Mouse (Mus musculus) neural tube, embryonic 15.5 days (tissue): Measurements from ENCODE around the gene Glb1l3. TPM values are rescaled to one million over a fixed set of nuclear protein-coding genes. Genes with fewer than 3 reads are reported as not detected.

Source experiments
- ATAC-seq: fragments of 200-750 bp; cut with Nextera tagmentation; 2 replicates; pipeline ENCODE4 v1.8.0; 2017; ENCODE audit warnings: mild to moderate bottlenecking, moderate TSS enrichment, moderate library complexity; ENCODE audit not compliant: low FRiP score
- H3K27ac ChIP-seq: fragments of 300-500 bp; sonication (generic); replicated peaks from 2 replicates; pipeline ENCODE4 v1.5.1; 2015; ENCODE audit warnings: mild to moderate bottlenecking, inconsistent platforms
- H3K27me3 ChIP-seq: fragments of 300-500 bp; sonication (generic); replicated peaks from 2 replicates; pipeline ENCODE4 v1.6.1; 2015; ENCODE audit warnings: inconsistent platforms
- H3K36me3 ChIP-seq: fragments of 300-500 bp; sonication (generic); 2 replicates; pipeline ENCODE4 v1.6.1; 2015; ENCODE audit warnings: inconsistent platforms
- H3K4me1 ChIP-seq: fragments of 300-500 bp; sonication (generic); 2 replicates; pipeline ENCODE4 v1.6.1; 2015; ENCODE audit warnings: inconsistent platforms
- H3K4me2 ChIP-seq: fragments of 300-500 bp; sonication (generic); 2 replicates; pipeline ENCODE4 v1.6.1; 2015; ENCODE audit warnings: inconsistent platforms, mild to moderate bottlenecking, moderate library complexity
- H3K4me3 ChIP-seq: fragments of 300-500 bp; sonication (generic); replicated peaks from 2 replicates; pipeline ENCODE4 v1.5.1; 2015; ENCODE audit warnings: mild to moderate bottlenecking, inconsistent platforms
- H3K9ac ChIP-seq: fragments of 300-500 bp; sonication (generic); replicated peaks from 2 replicates; pipeline ENCODE4 v1.6.1; 2015; ENCODE audit warnings: mild to moderate bottlenecking, inconsistent platforms
- H3K9me3 ChIP-seq: fragments of 300-500 bp; sonication (generic); replicated peaks from 2 replicates; pipeline ENCODE4 v1.6.1; 2016; ENCODE audit warnings: inconsistent platforms
- WGBS: fragments of 180-500 bp; shearing (Covaris S2); methylation state at CpG from one replicate; pipeline ENCODE4 v1.1.7; 2015; ENCODE audit warnings: mixed read lengths; 5-methylcytosine and 5-hydroxymethylcytosine counted together
- polyA plus RNA-seq: library from polyadenylated mRNA; unstranded; fragments of >200 nt; fragmentation: Nextera tagmentation; extraction: Ambion mirVana; gene quantifications from 2 replicates; pipeline ENCODE4 v1.2.1, GENCODE M21; 2015

Gene Glb1l3
- polyA plus RNA-seq, 1 experiment from 2014 or later, result not detected

GRCm38 (mm10) chr9:26778421-26778820 is 82.3 kb downstream of the Glb1l3 start:
- Histone ChIP-seq H3K4me1 (no peaks in the 10 kb centered on the region), H3K36me3 (no peaks in the 10 kb centered on the region), H3K4me2 (no peak overlapping the region), H3K4me3 (no peak overlapping the region), H3K27me3 (no peaks in the 10 kb centered on the region), H3K27ac (no peak overlapping the region), H3K9me3 (no peaks in the 10 kb centered on the region), H3K9ac (no peak overlapping the region)
- 85% methylated on average over 7 of the region's 7 CpGs for WGBS
- ATAC-seq, result no peak

GRCm38 (mm10) chr9:26776122-26776902 is 84.4 kb downstream of the Glb1l3 start:
- peak; percentile 68; the same call in 1 of the 2 replicates for ATAC-seq
- 68% methylated on average over 6 of the region's 6 CpGs for WGBS
- H3K9me3 ChIP-seq, result no peaks in the 10 kb centered on the region
- no peaks in the 10 kb centered on the region for H3K4me1 ChIP-seq
- no peak overlapping the region for H3K9ac ChIP-seq
- no peak overlapping the region for H3K4me2 ChIP-seq
- no peaks in the 10 kb centered on the region for H3K36me3 ChIP-seq
- H3K4me3 ChIP-seq, result no peak overlapping the region
- H3K27me3 ChIP-seq, result no peaks in the 10 kb centered on the region
- H3K27ac ChIP-seq, result no peak overlapping the region

- WGBS, result 77% methylated on average over 2 of the region's 2 CpGs
- Histone ChIP-seq H3K27ac (no peak overlapping the region), H3K9me3 (no peaks in the 10 kb centered on the region), H3K4me1 (no peaks in the 10 kb centered on the region), H3K36me3 (no peaks in the 10 kb centered on the region), H3K9ac (no peak overlapping the region), H3K4me3 (no peak overlapping the region), H3K4me2 (no peak overlapping the region), H3K27me3 (no peaks in the 10 kb centered on the region)
- no peak for ATAC-seq
Observed at GRCm38 (mm10) chr9:26775700-26776099, 85.0 kb downstream of the Glb1l3 start.

- H3K9ac ChIP-seq, result no peak overlapping the region
- H3K27ac ChIP-seq, result no peak overlapping the region
- ATAC-seq, result no peak
- H3K27me3 ChIP-seq, result no peaks in the 10 kb centered on the region
- no peak overlapping the region for H3K4me2 ChIP-seq
- H3K4me1 ChIP-seq, result no peaks in the 10 kb centered on the region
- H3K9me3 ChIP-seq, result no peaks in the 10 kb centered on the region
- H3K4me3 ChIP-seq, result no peak overlapping the region
- peaks cover 5% of the 10 kb centered on the region; the same call in 1 of the 2 replicates for H3K36me3 ChIP-seq
- 88% methylated on average over 3 of the region's 3 CpGs for WGBS
Observed at GRCm38 (mm10) chr9:26768181-26768580, 92.5 kb downstream of the Glb1l3 start.

Other genes with a start within 250 kb of the Glb1l3 start
- gene B3gat1, start 127.2 kb downstream of the Glb1l3 start, polyA plus RNA-seq, result 34.9 and 43.8 TPM in 2 replicates
- gene Glb1l2, start 54.4 kb downstream of the Glb1l3 start, polyA plus RNA-seq, result 1.6 and 2.6 TPM in 2 replicates
- not detected in 2 replicates for gene Gm1110, start 62.2 kb upstream of the Glb1l3 start, polyA plus RNA-seq
- gene Acad8, start 138.7 kb upstream of the Glb1l3 start, polyA plus RNA-seq, result 30.7 and 33.5 TPM in 2 replicates
- gene Thyn1, start 138.8 kb upstream of the Glb1l3 start, polyA plus RNA-seq, result 140 and 148 TPM in 2 replicates
- 80.2 and 80.3 TPM in 2 replicates for gene Vps26b, start 169.2 kb upstream of the Glb1l3 start, polyA plus RNA-seq
- gene Ncapd3, start 169.3 kb upstream of the Glb1l3 start, polyA plus RNA-seq, result 12.6 and 16.7 TPM in 2 replicates